Mouse (Mus musculus) G1E (cell line): ENCODE data around the gene Fut7. TPM values are rescaled to one million over a fixed set of nuclear protein-coding genes. Genes with fewer than 3 reads are reported as not detected.
A peak's percentile ranks its signal among the peaks of the same experiment; 100 is the strongest.

Experiments used
- ATAC-seq: 2 replicates; pipeline ENCODE4 v1.8.0; 2016; ENCODE audit warnings: mild to moderate bottlenecking; ENCODE audit not compliant: insufficient number of reproducible peaks, poor library complexity, low FRiP score, severe bottlenecking; ENCODE audit errors: extremely low read depth
- DNase-seq: peaks from one replicate; pipeline ENCODE4 v3.0.0; 2012; ENCODE audit warnings: low spot score
- H3K27me3 ChIP-seq: 2 replicates; pipeline ENCODE4 v1.6.1; 2012; ENCODE audit warnings: mild to moderate bottlenecking, low read length, inconsistent platforms; ENCODE audit not compliant: insufficient read depth
- H3K36me3 ChIP-seq: replicated peaks from 2 replicates; pipeline ENCODE3; 2012; ENCODE audit warnings: mild to moderate bottlenecking, inconsistent platforms
- H3K4me1 ChIP-seq: 2 replicates; pipeline ENCODE4 v1.6.1; 2012; ENCODE audit warnings: low read depth, low read length, inconsistent platforms, mixed read lengths; ENCODE audit not compliant: insufficient read depth
- H3K4me3 ChIP-seq: 2 replicates; pipeline ENCODE4 v1.5.1; 2012; ENCODE audit warnings: low read depth, mild to moderate bottlenecking, inconsistent platforms, low read length, moderate library complexity, mixed read lengths
- H3K9me3 ChIP-seq: replicated peaks from 2 replicates; pipeline ENCODE4 v1.6.1; 2012; ENCODE audit warnings: inconsistent platforms
- CTCF ChIP-seq: IDR thresholded peaks from 2 replicates; pipeline ENCODE4 v1.5.1; 2012; ENCODE audit warnings: low read depth, low read length, inconsistent platforms, mixed read lengths
- GATA1 ChIP-seq: IDR thresholded peaks from 2 replicates; pipeline ENCODE4 v1.6.1; 2012; ENCODE audit warnings: borderline replicate concordance, low read length, inconsistent platforms, mixed read lengths
- GATA2 ChIP-seq: IDR thresholded peaks from 2 replicates; pipeline ENCODE4 v1.6.1; 2012; ENCODE audit warnings: low read depth, low read length, inconsistent platforms, borderline replicate concordance
- POLR2AphosphoS5 ChIP-seq: IDR thresholded peaks from 2 replicates; pipeline ENCODE4 v1.6.1; 2012; ENCODE audit warnings: low read depth, low read length, inconsistent platforms; ENCODE audit not compliant: insufficient replicate concordance
- TAL1 ChIP-seq: conservative IDR thresholded peaks from 2 replicates; pipeline ENCODE4 v1.6.1; 2012; ENCODE audit warnings: low read depth, low read length, inconsistent platforms, mixed read lengths
- polyA plus RNA-seq: library from polyadenylated mRNA; stranded (reverse); fragments of >175 nt; gene quantifications from 2 replicates; pipeline ENCODE4 v1.2.3, GENCODE M21; 2012
- total RNA-seq, 2 experiments: library from RNA; stranded (forward) in 1 of 2; stranded (reverse) in 1 of 2; fragments of 200-1000 nt in 1 of 2; fragments of >200 nt in 1 of 2; fragmentation: Nextera tagmentation in 1 of 2; gene quantifications; 2 replicates each; pipeline ENCODE4 v1.2.3; 2014 to 2017

The Fut7 gene
- total and polyA plus RNA-seq, 3 experiments, result 0.22 TPM; not detected in 2

GRCm38 (mm10) chr2:25421896-25422295, 1.2 kb upstream of the Fut7 start:
- peaks cover 42% of the 10 kb centered on the region for H3K27me3 ChIP-seq
- no peaks in the 10 kb centered on the region for H3K36me3 ChIP-seq
- H3K4me3 ChIP-seq, result no peak overlapping the region
- ATAC-seq (no peak), DNase-seq (peak; percentile 59)
- TF ChIP-seq GATA2, result no peak
- peak; percentile 7; the same call in 1 of the 2 replicates for TF ChIP-seq CTCF
- no peaks in the 10 kb centered on the region for H3K9me3 ChIP-seq
- H3K4me1 ChIP-seq, result peaks cover 24% of the 10 kb centered on the region

GRCm38 (mm10) chr2:25423626-25424025, 559 bp downstream of the Fut7 start:
- H3K4me1 ChIP-seq, result peaks cover 28% of the 10 kb centered on the region
- no peaks in the 10 kb centered on the region for H3K36me3 ChIP-seq
- no peaks in the 10 kb centered on the region for H3K9me3 ChIP-seq
- TF ChIP-seq TAL1, result no peak
- no peak for TF ChIP-seq GATA1
- TF ChIP-seq POLR2AphosphoS5, result no peak
- TF ChIP-seq GATA2, result no peak
- TF ChIP-seq CTCF, result no peak
- H3K4me3 ChIP-seq, result no peak overlapping the region
- DNase-seq (no peak), ATAC-seq (no peak)
- H3K27me3 ChIP-seq, result peaks cover 38% of the 10 kb centered on the region

GRCm38 (mm10) chr2:25425481-25425880, 2.4 kb downstream of the Fut7 start:
- H3K9me3 ChIP-seq, result no peaks in the 10 kb centered on the region
- no peaks in the 10 kb centered on the region for H3K36me3 ChIP-seq
- ATAC-seq (no peak), DNase-seq (no peak)
- H3K27me3 ChIP-seq, result peaks cover 55% of the 10 kb centered on the region
- TF ChIP-seq TAL1 (no peak), POLR2AphosphoS5 (no peak), GATA1 (no peak), CTCF (no peak), GATA2 (no peak)
- H3K4me3 ChIP-seq, result no peak overlapping the region
- H3K4me1 ChIP-seq, result peaks cover 46% of the 10 kb centered on the region

GRCm38 (mm10) chr2:25426721-25427191, 3.7 kb downstream of the Fut7 start:
- Histone ChIP-seq H3K36me3 (no peaks in the 10 kb centered on the region), H3K4me1 (peaks cover 49% of the 10 kb centered on the region), H3K4me3 (no peak overlapping the region), H3K27me3 (peaks cover 64% of the 10 kb centered on the region), H3K9me3 (no peaks in the 10 kb centered on the region)
- peak; percentile 35; the same call in 1 of the 2 replicates for ATAC-seq
- DNase-seq, result peak; percentile 69
- peak; percentile 72 for TF ChIP-seq CTCF
- TF ChIP-seq POLR2AphosphoS5, result no peak

GRCm38 (mm10) chr2:25427256-25427655, 4.2 kb downstream of the Fut7 start:
- no peaks in the 10 kb centered on the region for H3K9me3 ChIP-seq

GRCm38 (mm10) chr2:25428442-25429236, 5.6 kb downstream of the Fut7 start, which contains the start of gene Abca2:
Gene Abca2, plus strand, starts transcription at chr2:25428703.
- no peaks in the 10 kb centered on the region for H3K36me3 ChIP-seq
- peaks cover 37% of the 10 kb centered on the region for H3K4me1 ChIP-seq
- H3K9me3 ChIP-seq, result no peaks in the 10 kb centered on the region
- H3K4me3 ChIP-seq, result peak within 1 kb of the TSS; percentile 77
- ATAC-seq, result peak; percentile 66
- DNase-seq, result peak; percentile 98
- TF ChIP-seq GATA1 (no peak), CTCF (peak; percentile 83)
- peaks cover 63% of the 10 kb centered on the region for H3K27me3 ChIP-seq

More at GRCm38 (mm10) chr2:25427256-25427655, 4.2 kb downstream of the Fut7 start:
- Histone ChIP-seq H3K4me3 (no peak overlapping the region), H3K27me3 (peaks cover 68% of the 10 kb centered on the region), H3K4me1 (peaks cover 47% of the 10 kb centered on the region), H3K36me3 (no peaks in the 10 kb centered on the region)
- no peak for TF ChIP-seq TAL1
- no peak for DNase-seq
- ATAC-seq, result no peak
